Mouse (Mus musculus) heart, adult 2 months (tissue): ENCODE measurements at regions not wholly inside any gene's neighbourhood (a gene's known extent, or its start where the extent isn't known, plus 50 kb on each side); places are given as distances from the start of the nearest gene placed in this dataset.

Source experiments
- DNase-seq, 2 experiments: peaks; one replicate each; pipeline ENCODE4 v3.0.0; 2021
- H3K27ac ChIP-seq: fragments of 200-600 bp; 2 replicates; pipeline ENCODE4 v1.8.1; 2022
- H3K27me3 ChIP-seq: fragments of 200-500 bp; 2 replicates; pipeline ENCODE4 v1.6.1; 2012; ENCODE audit warnings: mild to moderate bottlenecking, low read length, inconsistent platforms, mixed read lengths; ENCODE audit not compliant: control insufficient read depth, insufficient read depth
- H3K36me3 ChIP-seq: fragments of 200-500 bp; 2 replicates; pipeline ENCODE4 v1.6.1; 2012; ENCODE audit warnings: low read length, inconsistent platforms; ENCODE audit not compliant: control insufficient read depth, insufficient read depth
- H3K4me1 ChIP-seq: fragments of 200-500 bp; 2 replicates; pipeline ENCODE4 v1.6.1; 2011; ENCODE audit warnings: low read length; ENCODE audit not compliant: control insufficient read depth, insufficient read depth
- H3K4me3 ChIP-seq: fragments of 200-600 bp; 2 replicates; pipeline ENCODE4 v1.8.1; 2022
- H3K79me2 ChIP-seq: fragments of 200-500 bp; replicated peaks from 2 replicates; pipeline ENCODE4 v1.6.1; 2012; ENCODE audit warnings: mild to moderate bottlenecking, inconsistent platforms, low read length, moderate library complexity, mixed read lengths; ENCODE audit not compliant: control insufficient read depth, insufficient read depth
- H3K9ac ChIP-seq: fragments of 200-500 bp; 2 replicates; pipeline ENCODE4 v1.6.1; 2012; ENCODE audit warnings: low read depth, mild to moderate bottlenecking, control low read depth, inconsistent platforms, low read length, mixed read lengths
- CTCF ChIP-seq: fragments of 200-600 bp; IDR thresholded peaks from 2 replicates; pipeline ENCODE4 v1.8.1; 2022; ENCODE audit warnings: antibody characterized with exemption, mild to moderate bottlenecking, moderate library complexity
- EP300 ChIP-seq: fragments of 200-500 bp; IDR thresholded peaks from 2 replicates; pipeline ENCODE4 v1.6.1; 2011; ENCODE audit warnings: low read depth, low read length, control low read depth; ENCODE audit not compliant: insufficient read depth
- POLR2A ChIP-seq: fragments of 200-500 bp; IDR thresholded peaks from 2 replicates; pipeline ENCODE4 v1.6.1; 2011; ENCODE audit warnings: mild to moderate bottlenecking, low read depth, low read length, control low read depth; ENCODE audit not compliant: insufficient read depth
- WGBS: fragments of 180-500 bp; shearing (Covaris S2); methylation state at CpG from one replicate; pipeline ENCODE4 v1.1.7; 2018; 5-methylcytosine and 5-hydroxymethylcytosine counted together
- intact Hi-C: fragments of 180-260 bp; cut with DNase I; formaldehyde crosslinking; loops from one replicate; pipeline ENCODE4 v1.15.1; 2025

- no peak overlapping the region for H3K4me3 ChIP-seq
- H3K36me3 ChIP-seq = no peaks in the 10 kb centered on the region
- no peaks in the 10 kb centered on the region for H3K79me2 ChIP-seq
- no peak overlapping the region for H3K9ac ChIP-seq
- H3K27ac ChIP-seq = no peak overlapping the region
- TF ChIP-seq CTCF = no peak
- TF ChIP-seq EP300 = no peak
- no peak for TF ChIP-seq POLR2A
- intact Hi-C loops = no loop called here
- WGBS = 76% methylated on average over 2 of the region's 2 CpGs
- H3K27me3 ChIP-seq = no peaks in the 10 kb centered on the region
- no peak for DNase-seq
- H3K4me1 ChIP-seq = no peaks in the 10 kb centered on the region
These were observed 378.9 kb upstream of the Noct start for GRCm38 (mm10) chr3:50845311-50845710.

- no peaks in the 10 kb centered on the region for H3K4me1 ChIP-seq
- H3K79me2 ChIP-seq = no peaks in the 10 kb centered on the region
- H3K36me3 ChIP-seq = no peaks in the 10 kb centered on the region
- no peak overlapping the region for H3K27ac ChIP-seq
- 49% methylated on average over 3 of the region's 3 CpGs for WGBS
- no peaks in the 10 kb centered on the region for H3K27me3 ChIP-seq
- H3K9ac ChIP-seq = no peak overlapping the region
- intact Hi-C loops = no loop called here
- no peak for DNase-seq
- H3K4me3 ChIP-seq = no peak overlapping the region
- TF ChIP-seq CTCF (no peak), EP300 (no peak), POLR2A (no peak)
These were observed 375.7 kb upstream of the Noct start for GRCm38 (mm10) chr3:50848528-50848927.

DNA sequence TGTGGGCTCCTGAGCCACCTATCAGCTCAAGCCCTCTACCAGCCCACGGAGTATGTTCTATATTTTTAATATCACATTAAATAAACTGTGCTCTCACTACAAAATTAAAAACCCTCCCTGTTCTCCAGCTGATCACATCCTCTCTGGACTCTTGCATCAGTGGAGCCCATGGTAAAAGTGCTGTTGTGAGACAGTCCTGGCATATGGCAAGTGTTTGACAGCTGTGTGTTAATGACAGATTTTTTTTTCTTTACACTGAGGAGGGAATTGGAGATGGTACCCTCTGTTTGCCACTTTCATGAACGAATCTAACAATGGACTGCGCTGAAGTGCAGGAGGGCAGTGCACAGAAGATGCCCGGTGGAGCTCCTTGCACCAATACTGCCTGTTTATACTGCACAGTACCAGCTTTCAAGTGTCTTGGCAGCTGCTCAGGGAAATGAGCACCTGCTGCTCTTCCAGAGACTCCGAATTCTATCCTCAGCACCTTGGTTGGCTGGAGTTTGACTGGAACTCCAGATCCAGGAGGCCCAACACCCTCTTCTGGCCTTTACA, 373.1 kb upstream of the Noct start:
- no peak overlapping the region for H3K9ac ChIP-seq
- H3K36me3 ChIP-seq = no peaks in the 10 kb centered on the region
- H3K27me3 ChIP-seq = no peaks in the 10 kb centered on the region
- no peak overlapping the region for H3K4me3 ChIP-seq
- no peak overlapping the region for H3K27ac ChIP-seq
- WGBS = 79% methylated on average over 5 of the region's 5 CpGs
- H3K79me2 ChIP-seq = no peaks in the 10 kb centered on the region
- no peaks in the 10 kb centered on the region for H3K4me1 ChIP-seq
- no peak for DNase-seq
- intact Hi-C loops = no loop called here
- TF ChIP-seq CTCF = no peak
- no peak for TF ChIP-seq EP300
- TF ChIP-seq POLR2A = no peak

GRCm38 (mm10) chr3:50867105-50867504, 357.1 kb upstream of the Noct start:
- Histone ChIP-seq H3K4me3 (no peak overlapping the region), H3K36me3 (no peaks in the 10 kb centered on the region), H3K27ac (no peak overlapping the region), H3K79me2 (no peaks in the 10 kb centered on the region), H3K9ac (no peak overlapping the region), H3K4me1 (no peaks in the 10 kb centered on the region), H3K27me3 (no peaks in the 10 kb centered on the region)
- WGBS = 96% methylated on average over 1 of the region's 1 CpGs
- intact Hi-C loops = no loop called here
- no peak for DNase-seq
- no peak for TF ChIP-seq CTCF
- TF ChIP-seq EP300 = no peak
- no peak for TF ChIP-seq POLR2A

GRCm38 (mm10) chr3:50869211-50869610, 355.0 kb upstream of the Noct start:
- Histone ChIP-seq H3K4me1 (no peaks in the 10 kb centered on the region), H3K4me3 (no peak overlapping the region), H3K9ac (no peak overlapping the region), H3K27me3 (no peaks in the 10 kb centered on the region), H3K36me3 (no peaks in the 10 kb centered on the region), H3K79me2 (no peaks in the 10 kb centered on the region), H3K27ac (no peak overlapping the region)
- TF ChIP-seq CTCF (no peak), EP300 (no peak), POLR2A (no peak)
- intact Hi-C loops = no loop called here
- no peak for DNase-seq
- 88% methylated on average over 3 of the region's 3 CpGs for WGBS

DNA sequence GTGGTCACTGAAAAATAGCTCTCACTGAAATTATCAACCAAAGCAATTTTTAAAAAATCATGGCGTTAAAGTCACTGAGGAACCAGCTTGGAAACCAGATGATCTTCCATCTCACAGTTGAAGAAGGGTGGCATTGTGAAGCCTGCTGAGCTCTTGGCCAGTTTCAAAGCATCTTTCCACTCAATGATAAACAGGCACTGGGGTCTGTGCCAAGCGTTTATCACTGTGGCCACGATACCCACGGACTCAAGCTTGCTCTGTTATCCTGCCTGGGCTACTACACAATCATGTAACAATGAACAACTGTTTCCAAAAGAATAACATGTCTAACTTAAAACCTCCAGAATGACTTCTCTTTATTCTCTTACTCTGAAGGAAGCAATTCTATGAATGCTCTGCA, 345.2 kb upstream of the Noct start:
- DNase-seq = no peak
- Histone ChIP-seq H3K4me3 (no peak overlapping the region), H3K9ac (no peak overlapping the region), H3K79me2 (no peaks in the 10 kb centered on the region), H3K27me3 (no peaks in the 10 kb centered on the region), H3K36me3 (no peaks in the 10 kb centered on the region), H3K4me1 (no peaks in the 10 kb centered on the region), H3K27ac (no peak overlapping the region)
- 32% methylated on average over 4 of the region's 4 CpGs for WGBS
- TF ChIP-seq EP300 (no peak), POLR2A (no peak), CTCF (no peak)
- intact Hi-C loops = no loop called here
